Mouse (Mus musculus) liver, embryonic 14.5 days (tissue): ENCODE measurements at regions not wholly inside any gene's neighbourhood (a gene's known extent, or its start where the extent isn't known, plus 50 kb on each side); places are given as distances from the start of the nearest gene placed in this dataset.

Experiments
- ATAC-seq: fragments of 200-750 bp; cut with Nextera tagmentation; 2 replicates; pipeline ENCODE4 v1.8.0; 2017; ENCODE audit warnings: moderate number of reproducible peaks, mild to moderate bottlenecking, moderate library complexity; ENCODE audit not compliant: insufficient read depth
- DNase-seq, 3 experiments: peaks; one replicate each; pipeline ENCODE4 v3.0.0-alpha.2; 2012 to 2013; ENCODE audit warnings: low read depth in 3 of 3, low spot score in 3 of 3
- H3K27ac ChIP-seq: fragments of 300-500 bp; sonication (generic); 2 replicates; pipeline ENCODE4 v1.5.1; 2014; ENCODE audit warnings: moderate library complexity, mild to moderate bottlenecking, control low read depth, inconsistent platforms
- H3K27me3 ChIP-seq: fragments of 300-500 bp; sonication (generic); 2 replicates; pipeline ENCODE4 v1.6.1; 2014; ENCODE audit warnings: mild to moderate bottlenecking, low read length, moderate library complexity; ENCODE audit not compliant: control insufficient read depth, insufficient read depth
- H3K36me3 ChIP-seq: fragments of 300-500 bp; sonication (generic); replicated peaks from 2 replicates; pipeline ENCODE4 v1.6.1; 2014; ENCODE audit warnings: low read depth; ENCODE audit not compliant: control insufficient read depth, insufficient read depth
- H3K4me1 ChIP-seq, 2 experiments: fragments of 200-500 bp in 1 of 2; fragments of 300-500 bp in 1 of 2; sonication (generic) in 1 of 2; replicated peaks; 2 replicates each; pipeline ENCODE4 v1.6.1; 2012 to 2014; ENCODE audit warnings: antibody characterized with exemption in 1 of 2, inconsistent platforms in 1 of 2, low read length in 1 of 2; ENCODE audit not compliant: control insufficient read depth in 2 of 2, insufficient read depth in 2 of 2
- H3K4me2 ChIP-seq: fragments of 300-500 bp; sonication (generic); 2 replicates; pipeline ENCODE4 v1.6.1; 2014; ENCODE audit warnings: low read depth, mild to moderate bottlenecking, control low read depth, moderate library complexity
- H3K4me3 ChIP-seq, 2 experiments: fragments of 200-500 bp in 1 of 2; fragments of 300-500 bp in 1 of 2; sonication (generic) in 1 of 2; 2 replicates each; pipeline ENCODE4 v1.5.1; 2012 to 2014; ENCODE audit warnings: low read depth in 2 of 2, low read length in 2 of 2, mild to moderate bottlenecking in 2 of 2, control low read depth in 1 of 2, inconsistent platforms in 1 of 2, moderate library complexity in 1 of 2; ENCODE audit not compliant: insufficient read depth in 1 of 2
- H3K9ac ChIP-seq: fragments of 300-500 bp; sonication (generic); replicated peaks from 2 replicates; pipeline ENCODE4 v1.6.1; 2014; ENCODE audit warnings: mild to moderate bottlenecking, control low read depth, moderate library complexity
- H3K9me3 ChIP-seq: fragments of 300-500 bp; sonication (generic); 2 replicates; pipeline ENCODE4 v1.6.1; 2016; ENCODE audit warnings: low read length, mixed read lengths; ENCODE audit not compliant: control insufficient read depth
- CTCF ChIP-seq: IDR thresholded peaks from 2 replicates; pipeline ENCODE4 v1.5.1; 2016; ENCODE audit warnings: antibody characterized with exemption, low read depth, control low read depth
- EP300 ChIP-seq: IDR thresholded peaks from 2 replicates; pipeline ENCODE4 v1.6.1; 2016; ENCODE audit warnings: antibody characterized with exemption, low read depth
- WGBS: fragments of 180-500 bp; shearing (Covaris S2); extraction: QIAGEN DNeasy Blood & Tissue Kit; methylation state at CpG from one replicate; pipeline ENCODE4 v1.1.7; 2014; ENCODE audit not compliant: insufficient replicate concordance; 5-methylcytosine and 5-hydroxymethylcytosine counted together

- no peaks in the 10 kb centered on the region for H3K27me3 ChIP-seq
- ATAC-seq = no peak
- 57% methylated on average over 11 of the region's 11 CpGs for WGBS
- H3K9ac ChIP-seq = no peak overlapping the region
- H3K4me3 ChIP-seq = no peak overlapping the region
- H3K4me2 ChIP-seq = no peak overlapping the region
- H3K27ac ChIP-seq = no peak overlapping the region
- H3K4me1 ChIP-seq = no peaks in the 10 kb centered on the region
- H3K9me3 ChIP-seq = no peaks in the 10 kb centered on the region
- no peaks in the 10 kb centered on the region for H3K36me3 ChIP-seq
- TF ChIP-seq EP300 (no peak), CTCF (no peak)
- no peak for DNase-seq
Observed at GRCm38 (mm10) chr4:9161068-9161813, 922.4 kb upstream of the Car8 start.

DNA sequence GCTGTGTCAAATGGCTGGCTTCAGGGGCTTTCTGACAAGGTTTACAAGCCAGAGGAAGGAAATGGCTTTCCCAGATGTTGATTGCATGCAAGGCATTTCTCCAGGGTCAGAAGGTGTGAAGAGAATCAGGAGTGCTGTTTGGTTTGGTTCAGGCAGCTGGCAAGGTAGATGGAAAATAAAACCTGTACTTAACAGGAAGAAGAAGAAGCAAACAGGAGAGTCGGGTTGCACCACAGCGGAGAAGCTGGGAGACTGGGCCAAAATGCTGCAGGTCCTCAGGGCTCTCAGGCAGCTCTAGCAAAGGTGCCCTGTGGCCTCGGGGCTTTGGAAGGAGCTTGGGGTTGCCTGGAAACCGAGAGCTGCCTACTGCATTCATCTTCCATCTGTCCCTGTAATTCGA is 908.9 kb upstream of the Car8 start:
- WGBS = 30% methylated on average over 5 of the region's 5 CpGs
- no peak overlapping the region for H3K4me3 ChIP-seq
- H3K9ac ChIP-seq = no peak overlapping the region
- no peak overlapping the region for H3K27ac ChIP-seq
- no peak for ATAC-seq
- no peak for DNase-seq
- no peak overlapping the region for H3K4me2 ChIP-seq
- no peak for TF ChIP-seq EP300
- no peak for TF ChIP-seq CTCF
- no peaks in the 10 kb centered on the region for H3K4me1 ChIP-seq
- H3K36me3 ChIP-seq = no peaks in the 10 kb centered on the region
- no peaks in the 10 kb centered on the region for H3K9me3 ChIP-seq
- no peaks in the 10 kb centered on the region for H3K27me3 ChIP-seq

GRCm38 (mm10) chr4:9144226-9145215 is 905.7 kb upstream of the Car8 start:
- WGBS = 58% methylated on average over 9 of the region's 9 CpGs

DNA sequence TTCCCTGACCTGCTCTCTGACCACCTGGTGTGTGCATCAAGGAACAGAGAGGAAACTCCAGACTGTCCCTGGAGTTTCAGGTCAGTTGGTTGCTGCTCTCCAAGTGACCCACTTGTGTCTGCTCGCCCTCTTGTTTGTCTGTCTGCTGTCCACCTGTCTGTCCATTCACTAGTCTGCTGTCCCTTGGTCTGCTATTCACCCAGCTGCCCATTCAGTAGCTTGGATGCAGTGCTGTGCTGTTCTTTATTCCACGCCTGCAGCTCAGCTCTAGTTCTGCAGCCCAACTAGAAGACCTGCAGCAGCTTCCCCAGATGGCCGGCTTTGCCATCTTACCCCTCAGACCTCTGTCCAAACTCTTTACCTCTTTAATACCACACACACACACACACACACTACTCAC is 904.2 kb upstream of the Car8 start:
- H3K27me3 ChIP-seq = no peaks in the 10 kb centered on the region
- DNase-seq (no peak), ATAC-seq (no peak)
- TF ChIP-seq EP300 (no peak), CTCF (no peak)
- no peaks in the 10 kb centered on the region for H3K36me3 ChIP-seq
- whole genome bisulfite sequencing = 59% methylated on average over 3 of the region's 3 CpGs
- H3K27ac ChIP-seq = no peak overlapping the region
- no peaks in the 10 kb centered on the region for H3K4me1 ChIP-seq
- no peaks in the 10 kb centered on the region for H3K9me3 ChIP-seq
- H3K4me2 ChIP-seq = no peak overlapping the region
- no peak overlapping the region for H3K4me3 ChIP-seq
- no peak overlapping the region for H3K9ac ChIP-seq

More at GRCm38 (mm10) chr4:9144226-9145215, 905.7 kb upstream of the Car8 start:
- ATAC-seq (no peak), DNase-seq (no peak)
- Histone ChIP-seq H3K27me3 (no peaks in the 10 kb centered on the region), H3K4me3 (no peak overlapping the region), H3K27ac (no peak overlapping the region), H3K9me3 (no peaks in the 10 kb centered on the region), H3K36me3 (no peaks in the 10 kb centered on the region), H3K4me1 (no peaks in the 10 kb centered on the region), H3K4me2 (no peak overlapping the region), H3K9ac (no peak overlapping the region)
- TF ChIP-seq CTCF = no peak
- TF ChIP-seq EP300 = no peak
